Mouse (Mus musculus) heart, postnatal 0 days (tissue): ENCODE data around the gene Art1. TPM values are rescaled to one million over a fixed set of nuclear protein-coding genes. Genes with fewer than 3 reads are reported as not detected.

Experiments
- ATAC-seq: fragments of 200-750 bp; cut with Nextera tagmentation; 2 replicates; pipeline ENCODE4 v1.8.0; 2017; ENCODE audit warnings: low read depth, moderate number of reproducible peaks, moderate library complexity; ENCODE audit not compliant: insufficient read depth
- DNase-seq: peaks from one replicate; pipeline ENCODE4 v3.0.0-alpha.2; 2016; ENCODE audit warnings: low spot score
- H3K27ac ChIP-seq: fragments of 300-500 bp; sonication (generic); 2 replicates; pipeline ENCODE4 v1.5.1; 2014; ENCODE audit warnings: low read depth, mild to moderate bottlenecking
- H3K27me3 ChIP-seq: fragments of 300-500 bp; sonication (generic); 2 replicates; pipeline ENCODE4 v1.6.1; 2014; ENCODE audit warnings: low read length, mixed read lengths; ENCODE audit not compliant: control insufficient read depth, insufficient read depth
- H3K36me3 ChIP-seq: fragments of 300-500 bp; sonication (generic); replicated peaks from 2 replicates; pipeline ENCODE4 v1.6.1; 2014; ENCODE audit warnings: low read length, mixed read lengths; ENCODE audit not compliant: control insufficient read depth, insufficient read depth
- H3K4me1 ChIP-seq: fragments of 300-500 bp; sonication (generic); 2 replicates; pipeline ENCODE4 v1.6.1; 2014; ENCODE audit warnings: antibody characterized with exemption; ENCODE audit not compliant: control insufficient read depth, insufficient read depth
- H3K4me2 ChIP-seq: fragments of 300-500 bp; sonication (generic); 2 replicates; pipeline ENCODE4 v1.6.1; 2014; ENCODE audit warnings: low read depth, mild to moderate bottlenecking, low read length, moderate library complexity
- H3K4me3 ChIP-seq: fragments of 300-500 bp; sonication (generic); 2 replicates; pipeline ENCODE4 v1.5.1; 2014; ENCODE audit warnings: low read depth, low read length
- H3K9ac ChIP-seq: fragments of 300-500 bp; sonication (generic); replicated peaks from 2 replicates; pipeline ENCODE4 v1.6.1; 2014; ENCODE audit warnings: low read depth, low read length, mixed read lengths
- H3K9me3 ChIP-seq: fragments of 300-500 bp; sonication (generic); replicated peaks from 2 replicates; pipeline ENCODE4 v1.6.1; 2016; ENCODE audit warnings: low read length; ENCODE audit not compliant: control insufficient read depth
- CTCF ChIP-seq: IDR thresholded peaks from 2 replicates; pipeline ENCODE4 v1.5.1; 2016; ENCODE audit warnings: antibody characterized with exemption, control low read depth, low read depth
- EP300 ChIP-seq: IDR thresholded peaks from 2 replicates; pipeline ENCODE4 v1.6.1; 2016; ENCODE audit warnings: antibody characterized with exemption, low read depth
- WGBS: fragments of 180-500 bp; shearing (Covaris S2); extraction: QIAGEN DNeasy Blood & Tissue Kit; methylation state at CpG from one replicate; pipeline ENCODE4 v1.1.7; 2014; 5-methylcytosine and 5-hydroxymethylcytosine counted together
- polyA plus RNA-seq: library from polyadenylated mRNA; unstranded; fragments of >200 nt; fragmentation: Nextera tagmentation; extraction: Ambion mirVana; gene quantifications from 2 replicates; pipeline ENCODE4 v1.2.1, GENCODE M21; 2015
- total RNA-seq: library from RNA; depleted of rRNA; stranded (reverse); fragments of >200 nt; gene quantifications from 2 replicates; pipeline ENCODE4 v1.2.3, GENCODE M21; 2014; ENCODE audit warnings: low replicate concordance

The Art1 gene
- total and polyA plus RNA-seq, 2 experiments from 2014 or later, result 12.0 to 13.6 TPM

DNA sequence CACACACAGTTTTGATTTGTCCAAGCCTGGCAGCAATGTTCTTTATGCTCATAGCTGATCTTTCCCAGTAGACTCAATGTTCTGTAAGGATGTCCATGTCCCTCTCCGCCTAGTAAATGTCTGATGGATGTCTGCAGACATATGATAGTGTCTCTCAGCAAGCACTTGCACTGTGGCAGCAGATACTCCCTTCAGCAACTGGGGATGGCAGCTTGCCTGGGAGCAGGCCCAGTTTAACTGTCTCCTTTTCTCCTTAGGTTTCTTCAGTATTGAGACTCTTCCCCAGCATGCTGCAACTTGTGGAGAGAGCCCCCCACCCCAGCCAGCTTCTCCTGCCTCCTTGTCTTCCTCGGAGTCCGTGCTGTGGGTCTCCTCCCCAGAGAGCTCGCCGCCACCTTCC, 19.8 kb upstream of the Art1 start:
- DNase-seq, result no peak
- Histone ChIP-seq H3K4me1 (no peaks in the 10 kb centered on the region), H3K27ac (no peak overlapping the region), H3K9me3 (no peaks in the 10 kb centered on the region), H3K36me3 (peaks cover 62% of the 10 kb centered on the region), H3K4me3 (no peak overlapping the region), H3K27me3 (no peaks in the 10 kb centered on the region), H3K4me2 (no peak overlapping the region), H3K9ac (no peak overlapping the region)
- TF ChIP-seq EP300 (no peak), CTCF (no peak)
- 89% methylated on average over 5 of the region's 5 CpGs for WGBS
- no peak for ATAC-seq

DNA sequence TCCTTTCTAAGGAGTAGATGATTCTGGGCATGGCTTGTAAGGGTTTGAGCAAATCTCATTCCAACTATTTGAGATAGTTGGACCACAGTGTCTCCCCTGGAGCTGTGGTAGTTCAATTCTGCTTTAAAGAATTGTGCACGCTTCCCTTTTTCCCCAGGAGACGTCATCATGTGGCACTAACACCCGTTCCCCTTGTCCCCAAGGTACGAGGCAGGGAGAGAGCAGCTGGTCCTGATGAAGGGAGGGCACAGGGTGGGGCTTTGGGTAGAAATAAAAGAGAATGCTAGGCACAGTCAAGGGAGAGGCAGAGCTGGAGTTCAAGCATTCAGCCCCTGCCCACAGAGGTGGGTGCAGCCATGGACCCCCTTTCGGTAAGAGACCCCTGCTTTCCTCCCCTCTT, 18.7 kb upstream of the Art1 start, which contains the start of gene Trpc2:
Gene Trpc2 (plus strand): TSS at position 301 of the 400 bp plus-strand sequence.
- Histone ChIP-seq H3K27me3 (no peaks in the 10 kb centered on the region), H3K27ac (no peak within 1 kb of the TSS), H3K9me3 (no peaks in the 10 kb centered on the region), H3K36me3 (peaks cover 52% of the 10 kb centered on the region), H3K4me2 (no peak within 1 kb of the TSS), H3K4me3 (no peak within 1 kb of the TSS), H3K4me1 (no peaks in the 10 kb centered on the region), H3K9ac (no peak within 1 kb of the TSS)
- 87% methylated on average over 5 of the region's 5 CpGs for WGBS
- ATAC-seq (no peak), DNase-seq (no peak)
- TF ChIP-seq EP300 (no peak), CTCF (no peak)

DNA sequence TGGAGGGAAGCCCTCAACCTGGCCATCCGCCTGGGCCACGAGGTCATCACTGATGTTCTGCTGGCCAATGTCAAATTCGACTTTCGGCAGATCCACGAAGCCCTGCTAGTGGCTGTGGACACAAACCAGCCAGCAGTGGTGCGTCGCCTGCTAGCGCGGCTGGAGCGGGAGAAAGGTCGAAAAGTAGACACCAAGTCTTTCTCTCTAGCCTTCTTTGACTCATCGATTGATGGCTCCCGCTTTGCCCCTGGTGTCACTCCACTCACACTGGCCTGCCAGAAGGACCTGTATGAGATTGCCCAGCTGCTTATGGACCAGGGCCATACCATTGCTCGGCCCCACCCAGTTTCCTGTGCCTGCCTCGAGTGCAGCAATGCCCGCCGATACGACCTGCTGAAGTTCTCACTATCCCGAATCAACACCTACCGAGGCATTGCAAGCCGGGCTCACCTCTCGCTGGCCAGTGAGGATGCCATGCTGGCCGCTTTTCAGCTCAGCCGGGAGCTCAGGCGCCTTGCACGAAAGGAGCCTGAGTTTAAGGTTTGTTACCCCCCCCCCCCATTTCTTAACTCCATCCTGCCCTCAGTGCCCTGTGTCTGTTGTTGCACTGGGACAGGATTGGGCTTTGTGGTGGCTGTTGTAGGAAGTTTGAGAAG, 17.4 kb upstream of the Art1 start:
- TF ChIP-seq CTCF, result no peak
- no peak for TF ChIP-seq EP300
- H3K27me3 ChIP-seq, result no peaks in the 10 kb centered on the region
- H3K4me3 ChIP-seq, result no peak overlapping the region
- no peaks in the 10 kb centered on the region for H3K4me1 ChIP-seq
- H3K9me3 ChIP-seq, result no peaks in the 10 kb centered on the region
- no peak overlapping the region for H3K4me2 ChIP-seq
- no peak overlapping the region for H3K9ac ChIP-seq
- ATAC-seq, result no peak
- 80% methylated on average over 25 of the region's 26 CpGs for WGBS
- no peak overlapping the region for H3K27ac ChIP-seq
- DNase-seq, result no peak
- H3K36me3 ChIP-seq, result peaks cover 45% of the 10 kb centered on the region

DNA sequence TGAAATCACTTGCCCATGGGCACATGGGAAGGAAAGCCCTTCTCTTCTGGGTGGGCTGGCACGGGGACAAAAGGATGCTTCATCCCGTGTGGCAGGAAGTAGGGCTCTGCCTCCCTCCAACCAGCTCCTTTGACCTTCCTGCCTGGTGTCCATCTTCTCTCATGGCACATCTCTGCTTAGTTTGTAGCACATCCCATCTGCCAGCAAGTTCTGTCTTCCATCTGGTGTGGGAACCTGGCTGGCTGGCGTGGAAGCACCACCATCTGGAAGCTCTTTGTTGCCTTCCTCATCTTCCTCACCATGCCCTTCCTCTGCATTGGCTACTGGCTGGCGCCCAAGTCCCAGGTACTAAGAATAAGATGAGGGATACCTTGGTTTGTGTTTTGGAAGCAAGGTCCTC, 14.2 kb upstream of the Art1 start:
- Histone ChIP-seq H3K27ac (no peak overlapping the region), H3K4me2 (no peak overlapping the region), H3K9ac (no peak overlapping the region), H3K36me3 (peaks cover 16% of the 10 kb centered on the region), H3K27me3 (no peaks in the 10 kb centered on the region), H3K9me3 (no peaks in the 10 kb centered on the region), H3K4me1 (no peaks in the 10 kb centered on the region), H3K4me3 (no peak overlapping the region)
- ATAC-seq (no peak), DNase-seq (no peak)
- TF ChIP-seq CTCF (no peak), EP300 (no peak)
- 80% methylated on average over 4 of the region's 4 CpGs for WGBS

DNA sequence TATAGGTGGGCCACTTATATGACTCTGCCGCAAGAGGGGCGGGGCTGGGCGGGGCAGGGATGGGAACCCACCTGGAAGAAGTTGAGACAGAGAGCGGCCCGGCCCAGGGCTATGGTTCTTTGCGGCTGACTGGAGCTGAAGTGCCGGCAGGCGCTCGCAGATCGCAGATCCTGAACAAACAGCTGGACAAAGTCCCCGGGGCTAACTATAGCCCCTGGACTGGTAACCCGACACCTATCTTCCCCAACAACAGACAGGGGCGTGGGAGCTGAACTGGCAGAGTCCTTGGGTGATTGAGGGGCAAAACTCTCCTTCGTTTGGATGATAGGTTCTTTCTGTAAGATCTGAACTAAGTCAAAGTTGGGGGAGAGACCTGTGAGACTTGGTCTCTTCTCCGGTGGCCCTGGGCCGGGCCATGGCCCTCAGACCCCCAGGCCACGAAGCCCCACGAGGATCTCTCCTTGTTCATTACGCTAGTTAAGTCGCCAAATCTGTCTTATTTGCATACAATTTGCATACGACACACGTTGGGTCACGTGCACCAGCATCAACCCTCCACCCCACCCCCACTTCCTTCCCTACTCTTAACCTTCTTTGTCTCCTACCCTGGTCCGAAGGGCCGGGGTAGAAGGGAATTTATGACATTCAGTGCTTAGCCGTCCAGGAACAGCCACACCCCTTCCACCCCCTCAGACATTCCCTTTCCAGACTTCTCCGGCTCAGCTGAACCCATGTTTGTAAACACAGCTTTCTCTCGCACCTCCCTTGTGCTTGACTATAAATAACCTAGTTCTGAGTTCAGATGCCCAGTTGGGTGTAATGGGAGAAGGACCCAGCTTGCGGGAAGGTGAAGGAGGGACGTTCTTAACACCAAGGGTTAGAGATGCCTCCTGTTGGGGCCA, 1.5 kb upstream of the Art1 start:
- Histone ChIP-seq H3K27ac (peak overlapping the region; percentile 44), H3K27me3 (no peaks in the 10 kb centered on the region), H3K36me3 (no peaks in the 10 kb centered on the region), H3K4me1 (peaks cover 17% of the 10 kb centered on the region), H3K4me3 (peak overlapping the region; percentile 34), H3K4me2 (peak overlapping the region; percentile 65), H3K9ac (0 out of 2 replicates have a peak overlapping the region, but pooled peaks have one; percentile 0), H3K9me3 (no peaks in the 10 kb centered on the region)
- ATAC-seq (peak; percentile 68), DNase-seq (peak; percentile 63)
- WGBS, result 5% methylated on average over 30 of the region's 30 CpGs
- TF ChIP-seq EP300 (no peak), CTCF (no peak)
